Mouse (Mus musculus) hindbrain, embryonic 13.5 days (tissue): ENCODE results near the gene Pimreg. TPM values are rescaled to one million over a fixed set of nuclear protein-coding genes. Genes with fewer than 3 reads are reported as not detected.
A peak's percentile ranks its signal among the peaks of the same experiment; 100 is the strongest.

ENCODE experiments used
- ATAC-seq: fragments of 200-750 bp; cut with Nextera tagmentation; 2 replicates; pipeline ENCODE4 v1.8.0; 2017; ENCODE audit warnings: moderate TSS enrichment; ENCODE audit not compliant: low FRiP score
- H3K27ac ChIP-seq: fragments of 300-500 bp; sonication (generic); 2 replicates; pipeline ENCODE4 v1.5.1; 2015; ENCODE audit warnings: inconsistent platforms, mild to moderate bottlenecking, moderate library complexity
- H3K27me3 ChIP-seq: fragments of 300-500 bp; sonication (generic); 2 replicates; pipeline ENCODE4 v1.6.1; 2015; ENCODE audit warnings: mild to moderate bottlenecking, inconsistent platforms
- H3K36me3 ChIP-seq: fragments of 300-500 bp; sonication (generic); 2 replicates; pipeline ENCODE4 v1.6.1; 2015; ENCODE audit warnings: mild to moderate bottlenecking, inconsistent platforms
- H3K4me1 ChIP-seq: fragments of 300-500 bp; sonication (generic); replicated peaks from 2 replicates; pipeline ENCODE4 v1.6.1; 2015; ENCODE audit warnings: inconsistent platforms
- H3K4me2 ChIP-seq: fragments of 300-500 bp; sonication (generic); 2 replicates; pipeline ENCODE4 v1.6.1; 2015; ENCODE audit warnings: inconsistent platforms, mild to moderate bottlenecking, moderate library complexity
- H3K4me3 ChIP-seq: fragments of 300-500 bp; sonication (generic); 2 replicates; pipeline ENCODE4 v1.5.1; 2015; ENCODE audit warnings: mild to moderate bottlenecking, inconsistent platforms
- H3K9ac ChIP-seq: fragments of 300-500 bp; sonication (generic); 2 replicates; pipeline ENCODE4 v1.6.1; 2015; ENCODE audit warnings: mild to moderate bottlenecking, inconsistent platforms
- H3K9me3 ChIP-seq: fragments of 300-500 bp; sonication (generic); 2 replicates; pipeline ENCODE4 v1.6.1; 2016; ENCODE audit warnings: inconsistent platforms
- WGBS: fragments of 180-500 bp; shearing (Covaris S2); methylation state at CpG from one replicate; pipeline ENCODE4 v1.1.7; 2015; 5-methylcytosine and 5-hydroxymethylcytosine counted together
- polyA plus RNA-seq: library from polyadenylated mRNA; unstranded; fragments of >200 nt; fragmentation: Nextera tagmentation; extraction: Ambion mirVana; gene quantifications from 2 replicates; pipeline ENCODE4 v1.2.1, GENCODE M21; 2015

The Pimreg gene
- polyA plus RNA-seq, 1 experiment from 2014 or later = 43.2 TPM

DNA sequence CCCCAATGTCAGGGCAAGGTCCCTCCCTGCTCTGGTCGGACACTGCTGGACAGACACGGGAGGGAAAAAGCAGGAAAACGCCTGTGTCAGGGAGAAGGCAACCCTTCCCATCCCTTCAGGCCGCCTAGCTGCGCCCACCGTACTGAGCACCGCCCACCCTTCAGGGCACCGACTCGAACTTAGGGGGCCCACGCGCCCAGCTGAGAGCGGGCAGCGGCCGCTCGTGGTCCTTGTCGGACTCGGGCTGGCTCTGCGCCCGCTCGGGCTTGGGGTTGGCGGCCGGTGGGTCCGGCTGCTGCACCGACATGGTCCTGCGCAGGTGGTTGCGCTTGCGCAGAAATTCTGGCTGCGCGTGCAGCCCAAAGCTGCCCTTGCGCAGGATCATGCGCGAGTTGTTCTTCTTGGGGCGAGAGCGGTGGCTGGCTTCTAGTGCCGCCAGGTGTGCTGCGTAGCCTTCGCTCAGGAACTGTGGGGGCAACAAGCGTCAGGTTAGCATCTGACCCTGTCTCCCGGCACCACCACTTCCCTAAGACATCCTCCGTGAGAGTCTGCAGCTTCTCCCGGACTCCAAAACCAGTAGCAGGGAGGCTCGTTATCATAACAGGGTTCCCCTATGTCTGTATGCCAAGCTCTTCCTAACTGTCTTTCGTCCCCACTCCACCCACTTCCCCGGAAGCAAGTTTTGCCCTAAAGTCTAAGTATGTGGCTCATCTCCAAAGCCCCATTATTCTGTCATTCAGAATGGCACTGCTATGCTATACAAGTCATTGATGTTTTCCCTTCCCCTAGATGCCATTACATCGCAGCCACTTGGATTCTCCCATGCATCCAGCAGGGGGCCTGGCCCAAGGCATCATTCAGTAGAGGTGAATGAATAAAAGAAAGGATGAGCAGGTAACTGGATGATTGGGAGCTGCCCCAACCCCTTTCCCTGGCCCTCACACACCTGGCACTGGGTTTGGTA is 9.3 kb downstream of the Pimreg start:
- Histone ChIP-seq H3K4me2 (peak overlapping the region; percentile 86), H3K9ac (peak overlapping the region; percentile 82), H3K4me3 (peak overlapping the region; percentile 57), H3K36me3 (no peaks in the 10 kb centered on the region; the same call in 1 of the 2 replicates), H3K4me1 (peaks cover 27% of the 10 kb centered on the region), H3K9me3 (no peaks in the 10 kb centered on the region), H3K27ac (peak overlapping the region; percentile 79), H3K27me3 (peaks cover 40% of the 10 kb centered on the region)
- ATAC-seq = peak; percentile 75
- WGBS = 1% methylated on average over 44 of the region's 45 CpGs

DNA sequence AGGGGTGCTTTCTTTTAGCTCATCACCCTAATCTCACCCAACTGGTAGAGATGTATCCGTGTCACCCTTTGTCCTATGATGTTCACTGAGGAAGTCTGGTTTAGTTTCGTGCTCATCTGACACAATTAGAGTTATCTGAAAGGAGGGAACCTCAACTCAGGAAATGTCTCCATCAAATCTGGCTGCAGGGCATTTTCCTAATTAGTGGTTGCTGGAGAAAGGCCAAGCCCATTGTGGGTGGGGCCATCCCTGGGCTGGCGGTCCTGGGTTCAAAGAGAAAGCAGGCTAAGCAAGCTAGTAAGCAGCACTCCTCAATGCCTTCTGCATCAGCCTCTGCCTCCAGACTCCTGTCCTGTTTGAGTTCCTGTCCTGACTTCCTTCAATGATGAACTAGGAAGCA is 10.4 kb downstream of the Pimreg start:
- no peak for ATAC-seq
- Histone ChIP-seq H3K27ac (no peak overlapping the region), H3K4me2 (no peak overlapping the region), H3K9me3 (no peaks in the 10 kb centered on the region), H3K9ac (no peak overlapping the region), H3K27me3 (peaks cover 40% of the 10 kb centered on the region), H3K36me3 (no peaks in the 10 kb centered on the region), H3K4me3 (no peak overlapping the region), H3K4me1 (peaks cover 27% of the 10 kb centered on the region)
- WGBS = 71% methylated on average over 3 of the region's 3 CpGs

DNA sequence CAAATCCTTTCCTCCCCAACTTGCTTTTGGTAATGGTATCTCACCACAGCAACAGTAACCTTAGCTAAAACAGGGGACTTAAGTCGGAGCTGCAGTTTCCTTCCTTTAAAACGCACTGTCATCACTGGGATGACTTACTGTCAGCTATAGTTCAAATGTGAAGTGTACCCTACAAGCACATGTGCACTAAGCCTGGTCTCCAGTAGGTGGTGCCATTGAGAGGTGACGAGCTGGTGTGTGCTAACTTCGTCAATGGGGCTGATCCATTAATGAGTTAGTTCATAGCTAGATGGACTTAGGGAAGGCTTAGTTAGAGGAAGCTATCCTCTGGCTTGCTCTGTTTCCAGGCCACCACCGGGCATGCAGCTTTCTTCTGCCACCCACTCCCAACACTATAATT is 10.8 kb downstream of the Pimreg start:
- H3K9me3 ChIP-seq = no peaks in the 10 kb centered on the region
- no peak for ATAC-seq
- WGBS = 13% methylated on average over 5 of the region's 5 CpGs

DNA sequence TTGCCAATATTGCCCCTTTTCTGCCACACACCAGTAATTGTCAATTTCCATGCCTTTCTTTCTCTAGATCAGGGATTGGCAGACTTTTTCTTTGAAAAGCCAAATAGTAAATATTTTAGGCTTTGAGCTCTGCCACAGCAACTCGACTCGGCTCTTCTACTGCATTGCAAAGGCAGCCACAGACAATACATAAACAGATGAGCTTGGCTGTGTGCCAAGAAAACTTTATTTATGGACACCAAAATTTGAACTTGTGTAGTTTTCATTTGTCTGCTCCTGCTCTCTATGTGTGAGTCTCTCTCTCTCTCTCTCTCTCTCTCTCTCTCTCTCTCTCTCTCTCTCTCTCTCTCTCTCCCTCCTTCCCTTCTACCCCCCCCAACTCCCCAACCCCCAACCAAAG is 13.3 kb downstream of the Pimreg start:
- no peaks in the 10 kb centered on the region for H3K9me3 ChIP-seq
- WGBS = 53% methylated on average over 2 of the region's 2 CpGs
- peaks cover 23% of the 10 kb centered on the region for H3K4me1 ChIP-seq
- peaks cover 31% of the 10 kb centered on the region for H3K27me3 ChIP-seq
- H3K4me2 ChIP-seq = no peak overlapping the region
- H3K36me3 ChIP-seq = no peaks in the 10 kb centered on the region
- no peak overlapping the region for H3K4me3 ChIP-seq
- H3K9ac ChIP-seq = no peak overlapping the region
- H3K27ac ChIP-seq = no peak overlapping the region
- ATAC-seq = no peak

More for the DNA sequence above, 10.8 kb downstream of the Pimreg start:
- no peak overlapping the region for H3K9ac ChIP-seq
- no peaks in the 10 kb centered on the region for H3K36me3 ChIP-seq
- peaks cover 40% of the 10 kb centered on the region for H3K27me3 ChIP-seq
- H3K27ac ChIP-seq = no peak overlapping the region
- no peak overlapping the region for H3K4me2 ChIP-seq
- peaks cover 27% of the 10 kb centered on the region for H3K4me1 ChIP-seq
- H3K4me3 ChIP-seq = no peak overlapping the region

DNA sequence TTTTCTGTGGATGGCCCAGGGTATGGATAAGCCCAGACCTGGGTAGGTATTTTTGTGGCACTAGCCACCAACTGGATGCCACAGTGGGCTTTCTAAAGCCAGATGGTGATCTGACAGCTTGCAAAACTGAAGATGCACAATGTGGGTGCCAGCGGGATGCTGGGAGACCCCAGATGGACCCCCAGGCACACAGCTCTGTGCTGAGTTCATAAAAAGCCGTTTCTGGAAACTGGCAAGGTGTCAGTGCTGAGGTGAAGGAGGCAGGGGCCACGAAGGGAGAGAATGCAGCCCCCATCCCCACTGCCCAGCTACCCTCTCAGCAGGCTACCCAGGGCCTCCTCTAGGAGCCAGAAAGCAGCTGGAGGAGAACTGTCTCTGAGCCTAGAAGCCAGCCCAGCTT is 15.3 kb downstream of the Pimreg start:
- no peak overlapping the region for H3K4me2 ChIP-seq
- H3K27me3 ChIP-seq = peaks cover 20% of the 10 kb centered on the region
- H3K9ac ChIP-seq = no peak overlapping the region
- no peak overlapping the region for H3K4me3 ChIP-seq
- H3K27ac ChIP-seq = no peak overlapping the region
- H3K9me3 ChIP-seq = no peaks in the 10 kb centered on the region
- no peak for ATAC-seq
- H3K4me1 ChIP-seq = peaks cover 4% of the 10 kb centered on the region; the same call in 1 of the 2 replicates
- H3K36me3 ChIP-seq = no peaks in the 10 kb centered on the region
- 68% methylated on average over 3 of the region's 3 CpGs for WGBS

DNA sequence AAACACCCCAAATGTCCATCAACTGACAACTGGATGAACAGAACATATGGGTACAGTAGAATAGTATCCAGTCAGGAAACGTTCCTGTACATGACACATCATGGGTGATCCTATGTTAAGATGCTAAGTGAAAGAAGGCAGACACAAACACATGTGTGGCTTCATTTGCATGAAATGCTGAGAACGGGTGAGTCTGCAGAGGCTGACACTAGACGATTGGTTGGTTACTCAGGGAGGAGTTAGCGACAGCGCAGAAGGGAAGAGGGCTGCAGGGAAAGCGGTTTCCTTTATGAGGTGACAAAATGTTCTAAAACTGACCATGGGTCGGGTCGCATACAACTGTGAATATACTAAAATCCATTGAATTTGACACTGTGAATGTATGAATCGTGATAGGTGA is 18.6 kb downstream of the Pimreg start:
- WGBS = 81% methylated on average over 9 of the region's 9 CpGs
- Histone ChIP-seq H3K9me3 (peaks cover 17% of the 10 kb centered on the region), H3K36me3 (peaks cover 7% of the 10 kb centered on the region; the same call in 1 of the 2 replicates), H3K27me3 (0 out of 2 replicates have a peak, but pooled peaks cover 4% of the 10 kb centered on the region), H3K4me2 (no peak overlapping the region), H3K27ac (no peak overlapping the region), H3K4me3 (no peak overlapping the region), H3K4me1 (no peaks in the 10 kb centered on the region), H3K9ac (no peak overlapping the region)
- ATAC-seq = no peak

DNA sequence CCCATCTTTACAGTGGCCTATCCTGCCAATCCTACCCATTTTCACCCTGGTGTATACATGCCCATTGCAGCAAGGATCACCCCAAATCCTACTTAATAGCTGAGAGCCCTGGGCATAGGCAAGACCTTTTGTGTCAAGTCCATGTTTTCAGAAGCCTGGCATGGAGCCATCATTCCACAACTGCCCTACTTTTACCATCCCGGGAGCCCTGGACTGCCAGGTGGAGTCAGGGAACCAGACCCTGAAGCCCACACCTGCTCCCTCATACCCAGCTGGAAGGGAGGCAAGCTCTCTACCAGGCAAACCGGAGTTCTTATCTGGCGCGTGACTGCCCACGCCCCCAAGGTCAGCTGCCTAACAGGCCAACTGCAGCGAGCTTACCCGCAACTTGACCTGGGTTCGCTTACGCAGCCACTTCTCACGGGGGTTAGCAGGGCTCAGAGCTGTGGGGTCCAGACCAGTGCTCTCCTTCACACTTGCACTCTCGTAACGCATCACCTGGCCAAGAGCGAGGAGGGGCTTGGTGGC is 19.3 kb downstream of the Pimreg start:
- Histone ChIP-seq H3K4me3 (no peak overlapping the region), H3K36me3 (peaks cover 7% of the 10 kb centered on the region; the same call in 1 of the 2 replicates), H3K27ac (no peak overlapping the region), H3K4me1 (no peaks in the 10 kb centered on the region), H3K27me3 (0 out of 2 replicates have a peak, but pooled peaks cover 4% of the 10 kb centered on the region), H3K9ac (no peak overlapping the region), H3K4me2 (no peak overlapping the region), H3K9me3 (peaks cover 18% of the 10 kb centered on the region)
- ATAC-seq = no peak
- 83% methylated on average over 13 of the region's 13 CpGs for WGBS

DNA sequence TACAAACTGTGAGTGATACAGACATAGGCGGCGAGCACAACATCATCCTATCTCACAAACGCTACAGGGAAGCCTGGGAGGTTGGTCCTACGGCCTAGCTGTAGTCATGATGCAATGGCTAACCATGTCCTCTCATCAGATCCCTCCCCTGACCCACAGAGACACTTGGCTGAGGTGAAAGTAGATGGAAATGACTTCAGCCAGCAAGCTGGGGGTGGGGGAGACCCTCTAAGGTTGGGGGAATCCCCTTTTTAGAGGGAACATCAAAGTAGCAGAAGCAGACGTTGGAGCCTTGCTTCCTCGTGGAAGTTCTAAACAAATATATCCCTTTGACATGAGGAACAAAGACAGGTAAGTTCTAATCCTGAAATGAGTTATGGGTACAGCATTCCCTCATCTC is 22.6 kb downstream of the Pimreg start:
- 83% methylated on average over 6 of the region's 6 CpGs for WGBS
- H3K4me3 ChIP-seq = no peak overlapping the region
- H3K9me3 ChIP-seq = peaks cover 18% of the 10 kb centered on the region
- no peak overlapping the region for H3K4me2 ChIP-seq
- H3K9ac ChIP-seq = no peak overlapping the region
- H3K27me3 ChIP-seq = 0 out of 2 replicates have a peak, but pooled peaks cover 8% of the 10 kb centered on the region
- H3K36me3 ChIP-seq = peaks cover 7% of the 10 kb centered on the region; the same call in 1 of the 2 replicates
- no peak for ATAC-seq
- peaks cover 8% of the 10 kb centered on the region for H3K4me1 ChIP-seq
- H3K27ac ChIP-seq = no peak overlapping the region

DNA sequence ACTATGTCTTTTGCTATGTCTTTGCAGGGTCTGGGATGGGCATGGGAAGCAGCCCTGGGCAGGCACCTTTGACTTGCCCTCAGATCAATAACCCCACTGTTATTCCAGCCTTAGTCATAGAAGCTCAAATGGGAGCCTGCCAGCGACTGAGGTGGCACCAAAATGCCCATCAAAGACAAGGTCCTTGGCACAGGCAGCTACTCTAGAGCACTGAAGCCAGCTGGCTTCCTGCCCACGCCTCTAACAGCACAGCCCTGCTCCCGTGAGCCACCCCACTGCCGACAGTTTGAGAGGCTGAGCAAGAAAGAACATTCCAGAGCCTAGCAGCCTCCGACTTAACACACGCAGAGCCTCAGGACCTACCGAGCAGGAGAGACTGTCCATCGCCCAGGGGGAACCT is 23.3 kb downstream of the Pimreg start:
- H3K27ac ChIP-seq = no peak overlapping the region
- H3K36me3 ChIP-seq = peaks cover 7% of the 10 kb centered on the region; the same call in 1 of the 2 replicates
- 84% methylated on average over 8 of the region's 8 CpGs for WGBS
- H3K9me3 ChIP-seq = peaks cover 18% of the 10 kb centered on the region
- H3K4me2 ChIP-seq = no peak overlapping the region
- 0 out of 2 replicates have a peak, but pooled peaks cover 5% of the 10 kb centered on the region for H3K27me3 ChIP-seq
- no peak overlapping the region for H3K9ac ChIP-seq
- no peak overlapping the region for H3K4me3 ChIP-seq
- peaks cover 8% of the 10 kb centered on the region for H3K4me1 ChIP-seq
- no peak for ATAC-seq

DNA sequence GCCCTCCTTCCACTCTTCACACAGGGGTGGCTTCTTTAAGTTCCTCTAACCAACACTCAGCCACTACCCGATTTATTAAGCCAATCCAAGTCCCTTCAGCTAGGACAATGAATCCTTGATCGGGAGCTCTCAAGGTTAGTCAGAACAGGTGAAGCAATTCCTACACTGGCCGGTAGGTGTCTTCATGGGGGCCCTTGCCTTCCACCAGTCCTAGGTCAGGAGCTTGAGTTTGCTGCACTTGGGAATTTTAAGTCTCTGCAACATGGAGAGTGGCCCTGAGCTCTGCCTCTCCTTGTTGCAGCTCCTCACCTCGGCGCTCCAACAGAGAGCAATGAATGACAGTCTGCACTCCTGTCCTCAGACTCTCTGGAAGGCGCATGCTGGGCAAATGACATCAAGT is 24.5 kb downstream of the Pimreg start:
- H3K36me3 ChIP-seq = peaks cover 7% of the 10 kb centered on the region; the same call in 1 of the 2 replicates
- ATAC-seq = no peak
- 44% methylated on average over 6 of the region's 6 CpGs for WGBS
- peaks cover 16% of the 10 kb centered on the region for H3K4me1 ChIP-seq
- H3K4me3 ChIP-seq = no peak overlapping the region
- no peak overlapping the region for H3K27ac ChIP-seq
- H3K9me3 ChIP-seq = peaks cover 18% of the 10 kb centered on the region
- H3K9ac ChIP-seq = no peak overlapping the region
- H3K4me2 ChIP-seq = no peak overlapping the region
- H3K27me3 ChIP-seq = 0 out of 2 replicates have a peak, but pooled peaks cover 5% of the 10 kb centered on the region

DNA sequence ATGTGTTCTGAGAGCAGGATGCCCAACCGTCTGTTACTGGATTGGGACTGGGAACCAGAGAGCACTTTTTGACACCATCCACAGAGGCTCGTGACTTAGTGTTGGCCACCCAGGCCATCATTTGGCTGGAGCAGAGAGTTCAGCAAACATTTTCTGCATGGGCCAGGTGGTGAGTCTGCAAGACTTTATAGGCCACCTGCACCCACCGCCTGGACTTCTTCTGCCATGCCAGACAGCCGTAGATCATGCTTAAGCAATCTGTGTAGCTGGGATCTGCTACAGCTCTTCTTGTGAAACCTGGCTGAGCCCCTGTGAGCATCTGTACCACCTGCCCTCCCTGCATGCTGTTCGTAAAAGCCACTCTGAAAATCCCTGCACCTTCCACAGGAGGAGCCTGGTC is 25.5 kb downstream of the Pimreg start:
- Histone ChIP-seq H3K27me3 (0 out of 2 replicates have a peak, but pooled peaks cover 5% of the 10 kb centered on the region), H3K4me2 (no peak overlapping the region), H3K9ac (no peak overlapping the region), H3K36me3 (peaks cover 7% of the 10 kb centered on the region; the same call in 1 of the 2 replicates), H3K27ac (no peak overlapping the region), H3K9me3 (peaks cover 18% of the 10 kb centered on the region), H3K4me1 (peaks cover 23% of the 10 kb centered on the region), H3K4me3 (no peak overlapping the region)
- 71% methylated on average over 5 of the region's 5 CpGs for WGBS
- ATAC-seq = no peak

DNA sequence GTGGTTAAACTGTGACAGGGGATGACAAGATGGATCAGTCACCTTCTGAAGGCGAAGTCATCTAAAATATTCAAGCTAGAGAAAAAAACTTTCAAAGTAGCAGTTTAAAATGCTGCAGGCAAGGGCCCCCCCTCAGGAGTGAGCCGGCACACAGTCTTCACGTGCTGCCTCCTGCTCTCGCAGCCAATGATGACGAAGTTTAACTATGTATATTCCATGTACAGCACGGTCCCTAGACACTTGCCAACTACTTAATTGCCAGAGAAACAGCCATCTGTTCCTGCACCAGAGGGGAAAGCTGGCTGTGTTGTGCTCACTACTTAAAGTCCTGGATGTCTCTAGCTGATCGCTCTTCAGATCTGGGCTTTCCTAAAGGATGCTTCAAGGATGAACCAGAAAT is 26.2 kb downstream of the Pimreg start:
- no peak overlapping the region; the same call in 1 of the 2 replicates for H3K27ac ChIP-seq
- no peak for ATAC-seq
- no peak overlapping the region for H3K4me3 ChIP-seq
- peaks cover 18% of the 10 kb centered on the region for H3K9me3 ChIP-seq
- H3K9ac ChIP-seq = no peak overlapping the region
- 0 out of 2 replicates have a peak, but pooled peaks cover 5% of the 10 kb centered on the region for H3K27me3 ChIP-seq
- H3K4me2 ChIP-seq = no peak overlapping the region
- peaks cover 7% of the 10 kb centered on the region; the same call in 1 of the 2 replicates for H3K36me3 ChIP-seq
- peaks cover 25% of the 10 kb centered on the region for H3K4me1 ChIP-seq
- 46% methylated on average over 7 of the region's 7 CpGs for WGBS
